Mouse (Mus musculus): ENCODE measurements around the gene Aadat. TPM values are rescaled to one million over a fixed set of nuclear protein-coding genes. Genes with fewer than 3 reads are reported as not detected.

Aadat gene
- polyA plus RNA-seq (2014; fragmentation: Illumina TruSeq; extraction: RNeasy Lipid Tissue Mini Kit (QIAGEN cat#74804); ENCODE audit: low read depth, low replicate concordance): 0.20 TPM

GRCm38 (mm10) chr8:60505653-60506521 is at the start of gene Aadat:
Gene Aadat (plus strand): TSS chr8:60505932.

GRCm38 (mm10) chr8:60503098-60503497 is 2.6 kb upstream of the Aadat start, which contains the start of gene Gm10283:
Gene Gm10283 (minus strand): TSS chr8:60503198.

Other genes starting within 250 kb of the Aadat start
- gene Gm10283, start 2.7 kb upstream of the Aadat start, polyA plus RNA-seq (2014; fragmentation: Illumina TruSeq; extraction: RNeasy Lipid Tissue Mini Kit (QIAGEN cat#74804); ENCODE audit: low read depth, low replicate concordance): not detected
- 36.2 TPM for gene Mfap3l, start 126.9 kb downstream of the Aadat start, polyA plus RNA-seq (2014; fragmentation: Illumina TruSeq; extraction: RNeasy Lipid Tissue Mini Kit (QIAGEN cat#74804); ENCODE audit: low read depth, low replicate concordance)

Measured in adipose tissue, adult 10 weeks (tissue).